Mouse (Mus musculus) liver, postnatal 0 days (tissue): ENCODE data around the gene E130308A19Rik. TPM values are rescaled to one million over a fixed set of nuclear protein-coding genes. Genes with fewer than 3 reads are reported as not detected.
A peak's percentile ranks its signal among the peaks of the same experiment; 100 is the strongest.

Source experiments
- ATAC-seq: fragments of 200-750 bp; cut with Nextera tagmentation; 2 replicates; pipeline ENCODE4 v1.8.0; 2017; ENCODE audit warnings: mild to moderate bottlenecking, moderate library complexity
- DNase-seq: peaks from one replicate; pipeline ENCODE4 v3.0.0-alpha.2; 2016
- H3K27ac ChIP-seq: fragments of 300-500 bp; sonication (generic); 2 replicates; pipeline ENCODE4 v1.5.1; 2014; ENCODE audit warnings: antibody characterized with exemption, moderate library complexity, mild to moderate bottlenecking, low read depth
- H3K27me3 ChIP-seq: fragments of 300-500 bp; sonication (generic); 2 replicates; pipeline ENCODE4 v1.6.1; 2014; ENCODE audit warnings: low read length, control low read depth, mixed read lengths; ENCODE audit not compliant: insufficient read depth
- H3K36me3 ChIP-seq: fragments of 300-500 bp; sonication (generic); replicated peaks from 2 replicates; pipeline ENCODE4 v1.6.1; 2014; ENCODE audit warnings: mild to moderate bottlenecking, control low read depth, low read length, moderate library complexity, mixed read lengths; ENCODE audit not compliant: insufficient read depth
- H3K4me1 ChIP-seq: fragments of 300-500 bp; sonication (generic); 2 replicates; pipeline ENCODE4 v1.6.1; 2014; ENCODE audit warnings: antibody characterized with exemption, mild to moderate bottlenecking, control low read depth; ENCODE audit not compliant: insufficient read depth
- H3K4me2 ChIP-seq: fragments of 300-500 bp; sonication (generic); 2 replicates; pipeline ENCODE4 v1.6.1; 2014; ENCODE audit warnings: low read depth, mild to moderate bottlenecking, low read length, moderate library complexity, mixed read lengths
- H3K4me3 ChIP-seq: fragments of 300-500 bp; sonication (generic); 2 replicates; pipeline ENCODE4 v1.5.1; 2014; ENCODE audit warnings: low read depth, low read length
- H3K9ac ChIP-seq: fragments of 300-500 bp; sonication (generic); replicated peaks from 2 replicates; pipeline ENCODE4 v1.6.1; 2014; ENCODE audit warnings: mild to moderate bottlenecking, moderate library complexity
- H3K9me3 ChIP-seq: fragments of 300-500 bp; sonication (generic); 2 replicates; pipeline ENCODE4 v1.6.1; 2016; ENCODE audit warnings: mild to moderate bottlenecking, control low read depth, low read length, mixed read lengths
- CTCF ChIP-seq: sonication (generic); IDR thresholded peaks from 2 replicates; pipeline ENCODE4 v1.5.1; 2016; ENCODE audit warnings: antibody characterized with exemption, low read depth
- EP300 ChIP-seq: IDR thresholded peaks from 2 replicates; pipeline ENCODE4 v1.6.1; 2016; ENCODE audit warnings: antibody characterized with exemption, low read depth, mild to moderate bottlenecking
- WGBS: fragments of 180-500 bp; shearing (Covaris S2); extraction: QIAGEN DNeasy Blood & Tissue Kit; methylation state at CpG from one replicate; pipeline ENCODE4 v1.1.7; 2014; ENCODE audit not compliant: insufficient replicate concordance; 5-methylcytosine and 5-hydroxymethylcytosine counted together
- polyA plus RNA-seq: library from polyadenylated mRNA; unstranded; fragments of >200 nt; fragmentation: Nextera tagmentation; extraction: Ambion mirVana; gene quantifications from 2 replicates; pipeline ENCODE4 v1.2.1, GENCODE M21; 2015

The E130308A19Rik gene
- polyA plus RNA-seq, 1 experiment from 2014 or later: 5.5 TPM

DNA sequence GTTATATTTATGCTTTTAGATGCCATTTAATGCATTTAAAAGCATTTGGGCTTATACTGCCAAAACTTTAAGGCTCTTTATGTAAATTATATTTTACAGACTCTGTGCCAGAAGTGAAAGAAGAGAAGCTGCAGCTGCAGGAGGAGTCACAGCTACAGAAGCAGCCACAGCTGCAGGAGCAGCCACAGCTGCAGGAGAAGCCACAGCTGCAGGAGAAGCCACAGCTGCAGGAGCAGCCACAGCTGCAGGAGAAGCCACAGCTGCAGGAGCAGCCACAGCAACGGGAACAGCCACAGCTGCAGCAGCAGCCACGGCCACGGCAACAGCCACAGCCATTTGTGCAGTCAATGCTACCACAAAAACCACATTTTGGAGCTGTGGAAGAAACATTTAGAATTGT is 15.6 kb upstream of the E130308A19Rik start:
- no peak for TF ChIP-seq CTCF
- TF ChIP-seq EP300: no peak
- no peak overlapping the region for H3K9ac ChIP-seq
- H3K36me3 ChIP-seq: 0 out of 2 replicates have a peak, but pooled peaks cover 8% of the 10 kb centered on the region
- no peaks in the 10 kb centered on the region for H3K9me3 ChIP-seq
- H3K27ac ChIP-seq: no peak overlapping the region
- no peaks in the 10 kb centered on the region for H3K27me3 ChIP-seq
- 67% methylated on average over 3 of the region's 3 CpGs for WGBS
- no peaks in the 10 kb centered on the region for H3K4me1 ChIP-seq
- no peak overlapping the region for H3K4me2 ChIP-seq
- ATAC-seq (no peak), DNase-seq (no peak)
- H3K4me3 ChIP-seq: no peak overlapping the region

DNA sequence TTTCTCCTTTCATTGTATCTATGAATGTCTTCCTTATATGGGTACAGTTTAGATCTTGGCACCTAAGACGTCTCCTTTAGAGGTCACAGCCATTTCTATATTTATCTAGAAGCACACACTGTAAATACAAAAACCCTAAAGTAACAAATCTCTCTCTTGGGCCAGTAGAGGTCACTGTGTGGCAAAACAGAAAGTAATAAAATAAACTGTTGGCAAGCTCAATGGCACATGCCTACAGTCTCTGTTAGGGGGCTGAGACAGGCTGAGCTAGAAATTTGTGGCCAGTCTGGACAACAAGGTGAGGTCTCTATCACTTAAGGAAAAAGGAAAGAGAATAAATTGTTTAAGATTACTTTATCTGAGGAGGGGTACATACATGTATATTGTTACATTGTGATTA is 11.0 kb upstream of the E130308A19Rik start:
- 11% methylated on average over 1 of the region's 1 CpGs for WGBS
- H3K4me3 ChIP-seq: no peak overlapping the region
- no peaks in the 10 kb centered on the region for H3K27me3 ChIP-seq
- H3K27ac ChIP-seq: no peak overlapping the region
- no peaks in the 10 kb centered on the region for H3K4me1 ChIP-seq
- no peaks in the 10 kb centered on the region for H3K9me3 ChIP-seq
- ATAC-seq (peak; percentile 51), DNase-seq (no peak)
- peaks cover 6% of the 10 kb centered on the region; the same call in 1 of the 2 replicates for H3K36me3 ChIP-seq
- no peak overlapping the region for H3K9ac ChIP-seq
- H3K4me2 ChIP-seq: no peak overlapping the region
- TF ChIP-seq EP300 (no peak), CTCF (peak; percentile 72)

DNA sequence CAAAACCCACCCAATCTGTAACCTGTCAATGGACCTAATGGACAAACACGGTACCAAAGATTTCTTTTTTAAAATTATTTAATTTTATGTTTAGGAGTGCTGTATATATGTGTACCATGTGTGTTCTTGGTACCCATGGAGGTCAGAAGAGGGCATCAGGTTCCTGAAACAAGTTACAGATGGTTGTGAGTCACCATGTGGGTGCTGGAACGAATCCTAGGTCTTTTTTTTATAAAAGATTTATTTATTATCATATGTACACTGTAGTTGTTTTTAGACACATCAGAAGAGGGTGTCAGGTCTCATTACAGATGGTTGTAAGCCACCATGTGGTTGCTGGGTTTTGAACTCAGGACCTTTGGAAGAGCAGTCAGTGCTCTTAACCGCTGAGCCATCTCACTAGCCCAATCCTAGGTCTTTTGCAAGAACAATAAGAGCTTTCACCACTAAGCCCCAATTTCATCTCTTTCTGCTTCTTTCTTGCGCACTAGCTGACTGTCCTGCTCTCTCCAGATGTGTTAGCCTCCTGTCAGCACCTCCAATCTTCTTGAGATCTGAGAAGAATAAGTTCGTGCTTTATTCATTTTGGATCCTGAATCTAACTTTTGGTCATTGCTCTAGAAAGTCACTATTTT is 6.3 kb upstream of the E130308A19Rik start:
- no peaks in the 10 kb centered on the region; the same call in 1 of the 2 replicates for H3K36me3 ChIP-seq
- no peaks in the 10 kb centered on the region for H3K4me1 ChIP-seq
- H3K27me3 ChIP-seq: no peaks in the 10 kb centered on the region
- H3K27ac ChIP-seq: no peak overlapping the region
- H3K4me2 ChIP-seq: no peak overlapping the region
- no peaks in the 10 kb centered on the region for H3K9me3 ChIP-seq
- WGBS: 85% methylated on average over 5 of the region's 5 CpGs
- no peak overlapping the region for H3K4me3 ChIP-seq
- H3K9ac ChIP-seq: no peak overlapping the region
- TF ChIP-seq EP300 (no peak), CTCF (no peak)
- ATAC-seq (no peak), DNase-seq (no peak)

DNA sequence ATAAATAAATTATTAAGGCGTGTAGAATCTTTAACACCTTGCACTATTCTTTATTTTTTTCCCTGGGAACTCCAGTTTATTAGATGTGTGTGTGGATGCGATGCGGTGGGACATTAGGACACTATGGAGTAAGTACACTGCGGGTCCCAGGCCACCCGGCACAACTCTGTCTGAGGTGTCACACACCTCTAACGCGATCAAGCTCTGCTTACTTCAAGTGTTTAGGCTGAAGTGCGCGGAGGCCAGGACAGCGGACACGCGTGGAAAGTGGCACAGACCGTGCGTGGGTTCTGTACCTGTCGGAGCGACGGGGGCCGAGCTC is 374 bp upstream of the E130308A19Rik start:
- peak; percentile 56 for ATAC-seq
- Histone ChIP-seq H3K36me3 (no peaks in the 10 kb centered on the region), H3K27me3 (no peaks in the 10 kb centered on the region), H3K9ac (peak overlapping the region; percentile 89), H3K27ac (peak overlapping the region; percentile 79), H3K9me3 (no peaks in the 10 kb centered on the region), H3K4me3 (peak overlapping the region; percentile 93), H3K4me1 (peaks cover 15% of the 10 kb centered on the region; the same call in 1 of the 2 replicates), H3K4me2 (peak overlapping the region; percentile 88)
- no peak for DNase-seq
- no peak for TF ChIP-seq EP300
- 3% methylated on average over 18 of the region's 18 CpGs for WGBS

DNA sequence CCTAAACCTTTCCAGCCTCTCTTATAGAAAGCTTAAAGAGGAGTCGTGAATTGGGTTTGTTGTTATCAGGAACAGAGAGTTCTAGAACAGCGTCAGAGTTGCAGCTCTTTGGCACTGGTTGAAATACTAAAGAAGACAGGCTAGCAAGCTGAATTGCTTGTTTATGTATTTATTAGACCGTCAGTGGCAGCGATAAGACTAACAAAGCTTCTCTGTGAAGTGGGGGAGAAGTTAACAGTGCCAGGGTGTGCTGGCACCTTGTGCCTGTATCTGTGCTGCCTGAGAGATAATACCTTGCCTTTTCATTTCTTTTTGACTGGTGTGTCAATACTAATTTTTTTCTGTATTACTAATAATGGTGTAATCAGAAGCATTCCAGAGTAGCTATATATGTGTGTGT is 2.2 kb downstream of the E130308A19Rik start:
- H3K4me2 ChIP-seq: no peak overlapping the region
- peaks cover 15% of the 10 kb centered on the region; the same call in 1 of the 2 replicates for H3K4me1 ChIP-seq
- no peaks in the 10 kb centered on the region for H3K36me3 ChIP-seq
- H3K4me3 ChIP-seq: no peak overlapping the region
- TF ChIP-seq EP300: no peak
- ATAC-seq (no peak), DNase-seq (no peak)
- H3K9ac ChIP-seq: no peak overlapping the region
- H3K27me3 ChIP-seq: no peaks in the 10 kb centered on the region
- WGBS: 63% methylated on average over 4 of the region's 4 CpGs
- no peak overlapping the region for H3K27ac ChIP-seq
- no peaks in the 10 kb centered on the region for H3K9me3 ChIP-seq

DNA sequence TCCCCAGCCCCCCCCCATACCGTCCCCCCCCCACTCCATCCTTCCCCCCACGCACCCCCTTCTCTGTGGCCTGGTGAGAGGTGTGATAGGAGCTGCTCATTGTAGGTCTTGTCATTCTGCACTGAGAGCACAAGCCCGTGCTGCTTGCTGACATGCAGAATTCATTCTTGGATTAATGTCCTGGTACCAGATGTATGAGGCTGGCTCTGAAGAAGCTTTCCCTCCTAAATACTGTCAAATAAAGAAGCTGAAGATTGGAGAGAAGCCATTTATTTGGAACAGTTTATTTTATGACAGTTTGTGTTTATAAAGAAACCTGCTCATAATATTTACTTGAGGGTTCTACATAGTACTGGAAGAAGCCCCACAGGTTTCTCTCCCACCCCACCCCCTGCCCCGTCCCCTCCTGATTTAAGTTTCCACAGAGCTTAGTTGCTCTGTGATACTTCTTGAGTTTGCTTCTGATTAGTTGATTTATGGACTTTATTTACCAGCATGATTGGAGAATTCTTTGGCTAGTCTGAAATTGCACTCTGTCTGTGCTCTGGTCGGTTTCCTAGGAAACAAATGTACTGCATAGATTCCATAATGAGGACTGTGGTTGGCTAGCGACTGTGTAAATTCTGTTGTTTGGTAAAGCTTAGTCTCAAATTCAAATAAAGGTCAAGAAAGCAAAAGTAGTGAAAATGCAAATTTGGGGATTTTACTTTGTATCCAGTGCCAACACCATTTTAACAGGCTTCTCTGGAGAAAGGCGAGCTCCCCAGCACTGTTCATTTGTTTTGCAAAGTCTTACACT is 3.3 kb downstream of the E130308A19Rik start:
- TF ChIP-seq CTCF: no peak
- TF ChIP-seq EP300: no peak

More for the DNA sequence above, 3.3 kb downstream of the E130308A19Rik start:
- Histone ChIP-seq H3K9ac (no peak overlapping the region), H3K4me2 (no peak overlapping the region), H3K27ac (no peak overlapping the region), H3K9me3 (no peaks in the 10 kb centered on the region), H3K4me3 (no peak overlapping the region), H3K27me3 (no peaks in the 10 kb centered on the region), H3K4me1 (peaks cover 15% of the 10 kb centered on the region; the same call in 1 of the 2 replicates), H3K36me3 (no peaks in the 10 kb centered on the region)
- DNase-seq (no peak), ATAC-seq (no peak)
- 50% methylated on average over 7 of the region's 7 CpGs for WGBS
